Mouse (Mus musculus) kidney, adult 2 months (tissue): Measurements from ENCODE around the gene Txk.

ENCODE experiments used
- CTCF ChIP-seq: fragments of 200-500 bp; conservative IDR thresholded peaks from 2 replicates; pipeline ENCODE4 v1.5.1; 2011; ENCODE audit warnings: low read depth, mild to moderate bottlenecking, control low read depth, low read length, moderate library complexity, mixed read lengths; ENCODE audit not compliant: insufficient read depth, insufficient read length
- POLR2A ChIP-seq: fragments of 200-500 bp; IDR thresholded peaks from one replicate; pipeline ENCODE4 v1.6.1; 2011; ENCODE audit warnings: low read depth, low read length, control low read depth

DNA sequence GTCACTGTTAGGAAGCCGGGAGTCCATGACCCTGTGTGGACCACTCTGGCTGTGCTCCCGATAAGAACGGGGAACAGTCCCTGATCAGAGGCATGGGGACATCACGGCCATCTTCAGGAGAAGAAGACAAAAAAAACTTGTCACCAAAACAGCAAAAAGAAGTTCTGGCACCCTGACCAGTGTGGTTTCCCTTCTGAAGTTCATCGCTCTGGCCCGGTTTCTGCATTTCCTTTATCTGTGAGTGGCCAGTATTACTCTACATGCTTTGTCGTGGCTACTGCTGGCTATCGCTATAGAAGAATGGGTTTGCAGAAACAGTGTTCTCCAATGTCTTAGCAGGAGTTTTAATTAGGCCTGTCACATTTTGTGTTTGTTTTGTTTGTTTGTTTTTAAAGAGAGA is 16.1 kb downstream of the Txk start:
- TF ChIP-seq POLR2A (no peak), CTCF (no peak)
